Mouse (Mus musculus) testis, adult 2 months (tissue): Measurements from ENCODE around the gene Meis3. TPM values are rescaled to one million over a fixed set of nuclear protein-coding genes. Genes with fewer than 3 reads are reported as not detected.

ENCODE experiments used
- H3K27ac ChIP-seq: fragments of 200-500 bp; 2 replicates; pipeline ENCODE4 v1.5.1; 2012; ENCODE audit warnings: low read depth, low read length; ENCODE audit not compliant: control insufficient read depth, insufficient read depth
- H3K27me3 ChIP-seq: fragments of 200-500 bp; 2 replicates; pipeline ENCODE4 v1.6.1; 2012; ENCODE audit warnings: mild to moderate bottlenecking, low read length, moderate library complexity; ENCODE audit not compliant: control insufficient read depth, insufficient read depth
- H3K36me3 ChIP-seq: fragments of 200-500 bp; 2 replicates; pipeline ENCODE4 v1.6.1; 2012; ENCODE audit warnings: mild to moderate bottlenecking, low read length; ENCODE audit not compliant: control insufficient read depth, insufficient read depth
- H3K4me1 ChIP-seq: fragments of 200-500 bp; 2 replicates; pipeline ENCODE4 v1.6.1; 2012; ENCODE audit warnings: low read length; ENCODE audit not compliant: control insufficient read depth, insufficient read depth
- H3K4me3 ChIP-seq: fragments of 200-500 bp; 2 replicates; pipeline ENCODE4 v1.5.1; 2012; ENCODE audit warnings: low read depth, mild to moderate bottlenecking, low read length, moderate library complexity, mixed read lengths; ENCODE audit not compliant: control insufficient read depth
- CTCF ChIP-seq: fragments of 200-500 bp; IDR thresholded peaks from 2 replicates; pipeline ENCODE4 v1.5.1; 2012; ENCODE audit warnings: low read depth, mild to moderate bottlenecking, inconsistent platforms, low read length, moderate library complexity; ENCODE audit not compliant: control insufficient read depth, insufficient read depth, insufficient replicate concordance
- POLR2A ChIP-seq: fragments of 200-500 bp; IDR thresholded peaks from 2 replicates; pipeline ENCODE4 v1.6.1; 2012; ENCODE audit warnings: low read depth, mild to moderate bottlenecking, inconsistent platforms, low read length, moderate library complexity; ENCODE audit not compliant: control insufficient read depth
- polyA plus RNA-seq: library from polyadenylated mRNA; depleted of rRNA; stranded (reverse); fragments of >200 nt; gene quantifications from 2 replicates; pipeline ENCODE4 v1.2.3, GENCODE M21; 2012; rRNA removed

The Meis3 gene
- polyA plus RNA-seq, 1 experiment: 2.5 TPM

GRCm38 (mm10) chr7:16213196-16213595, 38.3 kb downstream of the Meis3 start:
- no peak overlapping the region for H3K4me3 ChIP-seq
- no peaks in the 10 kb centered on the region; the same call in 1 of the 2 replicates for H3K36me3 ChIP-seq
- H3K27me3 ChIP-seq: no peaks in the 10 kb centered on the region
- H3K4me1 ChIP-seq: peaks cover 4% of the 10 kb centered on the region; the same call in 1 of the 2 replicates
- H3K27ac ChIP-seq: no peak overlapping the region
- no peak for TF ChIP-seq POLR2A
- TF ChIP-seq CTCF: no peak

- no peak for TF ChIP-seq POLR2A
- no peak for TF ChIP-seq CTCF
- H3K27ac ChIP-seq: no peak overlapping the region
- H3K27me3 ChIP-seq: no peaks in the 10 kb centered on the region
- H3K4me3 ChIP-seq: no peak overlapping the region
- H3K4me1 ChIP-seq: peaks cover 4% of the 10 kb centered on the region; the same call in 1 of the 2 replicates
- H3K36me3 ChIP-seq: no peaks in the 10 kb centered on the region; the same call in 1 of the 2 replicates
Measured at GRCm38 (mm10) chr7:16213986-16214385, 39.1 kb downstream of the Meis3 start.

GRCm38 (mm10) chr7:16221582-16222272, 46.8 kb downstream of the Meis3 start, which contains the start of gene Dhx34:
Gene Dhx34, minus strand, starts transcription at chr7:16222037.
- Histone ChIP-seq H3K27me3 (no peaks in the 10 kb centered on the region), H3K4me1 (peaks cover 10% of the 10 kb centered on the region), H3K4me3 (peak within 1 kb of the TSS; percentile 98), H3K36me3 (no peaks in the 10 kb centered on the region; the same call in 1 of the 2 replicates), H3K27ac (peak within 1 kb of the TSS; percentile 72)
- peak; percentile 32; the same call in 1 of the 2 replicates for TF ChIP-seq CTCF
- TF ChIP-seq POLR2A: peak; percentile 87

GRCm38 (mm10) chr7:16229869-16230268, 55.0 kb downstream of the Meis3 start:
- no peaks in the 10 kb centered on the region for H3K36me3 ChIP-seq
- no peak overlapping the region for H3K27ac ChIP-seq
- TF ChIP-seq POLR2A (no peak), CTCF (no peak)
- no peaks in the 10 kb centered on the region for H3K27me3 ChIP-seq
- H3K4me1 ChIP-seq: peaks cover 4% of the 10 kb centered on the region
- H3K4me3 ChIP-seq: no peak overlapping the region

Other genes starting within 250 kb of the Meis3 start
- 57.2 and 81.1 TPM in 2 replicates for gene Nop53, start 229.0 kb upstream of the Meis3 start, polyA plus RNA-seq
- gene Ehd2, start 207.5 kb upstream of the Meis3 start, polyA plus RNA-seq: 3.0 and 3.5 TPM in 2 replicates
- gene Bicra, start 127.2 kb upstream of the Meis3 start, polyA plus RNA-seq: 5.9 and 7.3 TPM in 2 replicates
- gene Zfp541, start 113.3 kb upstream of the Meis3 start, polyA plus RNA-seq: 98.8 and 100 TPM in 2 replicates
- 134 and 145 TPM in 2 replicates for gene Napa, start 76.6 kb upstream of the Meis3 start, polyA plus RNA-seq
- 13.6 and 14.4 TPM in 2 replicates for gene Kptn, start 55.2 kb upstream of the Meis3 start, polyA plus RNA-seq
- gene Slc8a2, start 45.3 kb upstream of the Meis3 start, polyA plus RNA-seq: 34.7 and 35.7 TPM in 2 replicates
- 26.2 and 27.1 TPM in 2 replicates for gene Dhx34, start 46.9 kb downstream of the Meis3 start, polyA plus RNA-seq
- 0.02 and 0.07 TPM in 2 replicates for gene C5ar2, start 69.1 kb downstream of the Meis3 start, polyA plus RNA-seq
- 0.53 and 0.65 TPM in 2 replicates for gene C5ar1, start 84.5 kb downstream of the Meis3 start, polyA plus RNA-seq
- 19.5 and 22.5 TPM in 2 replicates for gene Inafm1, start 98.5 kb downstream of the Meis3 start, polyA plus RNA-seq
- 46.0 and 47.1 TPM in 2 replicates for gene Ccdc9, start 111.7 kb downstream of the Meis3 start, polyA plus RNA-seq
- gene Bbc3, start 133.3 kb downstream of the Meis3 start, polyA plus RNA-seq: 4.0 and 6.1 TPM in 2 replicates
- 53.7 and 61.4 TPM in 2 replicates for gene Sae1, start 212.7 kb downstream of the Meis3 start, polyA plus RNA-seq
- gene Zc3h4, start 225.8 kb downstream of the Meis3 start, polyA plus RNA-seq: 14.4 and 17.2 TPM in 2 replicates